Mouse (Mus musculus) testis, adult 2 months (tissue): ENCODE results near the gene 4430402I18Rik. TPM values are rescaled to one million over a fixed set of nuclear protein-coding genes. Genes with fewer than 3 reads are reported as not detected.

Source experiments
- H3K27ac ChIP-seq: fragments of 200-500 bp; 2 replicates; pipeline ENCODE4 v1.5.1; 2012; ENCODE audit warnings: low read depth, low read length; ENCODE audit not compliant: control insufficient read depth, insufficient read depth
- H3K27me3 ChIP-seq: fragments of 200-500 bp; 2 replicates; pipeline ENCODE4 v1.6.1; 2012; ENCODE audit warnings: mild to moderate bottlenecking, low read length, moderate library complexity; ENCODE audit not compliant: control insufficient read depth, insufficient read depth
- H3K36me3 ChIP-seq: fragments of 200-500 bp; 2 replicates; pipeline ENCODE4 v1.6.1; 2012; ENCODE audit warnings: mild to moderate bottlenecking, low read length; ENCODE audit not compliant: control insufficient read depth, insufficient read depth
- H3K4me1 ChIP-seq: fragments of 200-500 bp; 2 replicates; pipeline ENCODE4 v1.6.1; 2012; ENCODE audit warnings: low read length; ENCODE audit not compliant: control insufficient read depth, insufficient read depth
- H3K4me3 ChIP-seq: fragments of 200-500 bp; 2 replicates; pipeline ENCODE4 v1.5.1; 2012; ENCODE audit warnings: low read depth, mild to moderate bottlenecking, low read length, moderate library complexity, mixed read lengths; ENCODE audit not compliant: control insufficient read depth
- CTCF ChIP-seq: fragments of 200-500 bp; IDR thresholded peaks from 2 replicates; pipeline ENCODE4 v1.5.1; 2012; ENCODE audit warnings: low read depth, mild to moderate bottlenecking, inconsistent platforms, low read length, moderate library complexity; ENCODE audit not compliant: control insufficient read depth, insufficient read depth, insufficient replicate concordance
- POLR2A ChIP-seq: fragments of 200-500 bp; IDR thresholded peaks from 2 replicates; pipeline ENCODE4 v1.6.1; 2012; ENCODE audit warnings: low read depth, mild to moderate bottlenecking, inconsistent platforms, low read length, moderate library complexity; ENCODE audit not compliant: control insufficient read depth
- polyA plus RNA-seq: library from polyadenylated mRNA; depleted of rRNA; stranded (reverse); fragments of >200 nt; gene quantifications from 2 replicates; pipeline ENCODE4 v1.2.3, GENCODE M21; 2012

4430402I18Rik gene
- polyA plus RNA-seq, 1 experiment, result 233 TPM

GRCm38 (mm10) chr19:28941271-28941670 is 26.3 kb downstream of the 4430402I18Rik start:
- H3K4me3 ChIP-seq, result no peak overlapping the region
- no peaks in the 10 kb centered on the region for H3K27me3 ChIP-seq

GRCm38 (mm10) chr19:28940135-28940874 is 27.3 kb downstream of the 4430402I18Rik start:
- Histone ChIP-seq H3K4me3 (no peak overlapping the region), H3K27ac (no peak overlapping the region), H3K4me1 (no peaks in the 10 kb centered on the region), H3K27me3 (no peaks in the 10 kb centered on the region), H3K36me3 (no peaks in the 10 kb centered on the region)
- TF ChIP-seq CTCF, result no peak
- no peak for TF ChIP-seq POLR2A

More at GRCm38 (mm10) chr19:28941271-28941670, 26.3 kb downstream of the 4430402I18Rik start:
- Histone ChIP-seq H3K27ac (no peak overlapping the region), H3K36me3 (no peaks in the 10 kb centered on the region), H3K4me1 (no peaks in the 10 kb centered on the region)
- no peak for TF ChIP-seq CTCF
- no peak for TF ChIP-seq POLR2A

GRCm38 (mm10) chr19:28934897-28935296 is 32.7 kb downstream of the 4430402I18Rik start:
- Histone ChIP-seq H3K27me3 (no peaks in the 10 kb centered on the region), H3K36me3 (no peaks in the 10 kb centered on the region), H3K4me3 (no peak overlapping the region), H3K4me1 (no peaks in the 10 kb centered on the region), H3K27ac (no peak overlapping the region)
- TF ChIP-seq POLR2A, result no peak
- TF ChIP-seq CTCF, result no peak

- Histone ChIP-seq H3K27me3 (no peaks in the 10 kb centered on the region), H3K27ac (no peak overlapping the region), H3K36me3 (no peaks in the 10 kb centered on the region), H3K4me3 (no peak overlapping the region), H3K4me1 (no peaks in the 10 kb centered on the region)
- no peak for TF ChIP-seq POLR2A
- TF ChIP-seq CTCF, result no peak
Measured at GRCm38 (mm10) chr19:28929034-28929433, 38.6 kb downstream of the 4430402I18Rik start.

- Histone ChIP-seq H3K36me3 (no peaks in the 10 kb centered on the region), H3K4me3 (no peak overlapping the region), H3K4me1 (no peaks in the 10 kb centered on the region), H3K27me3 (no peaks in the 10 kb centered on the region), H3K27ac (no peak overlapping the region)
- TF ChIP-seq CTCF, result no peak
- TF ChIP-seq POLR2A, result no peak
Measured at GRCm38 (mm10) chr19:28927396-28927795, 40.2 kb downstream of the 4430402I18Rik start.

- Histone ChIP-seq H3K4me3 (no peak overlapping the region), H3K27ac (no peak overlapping the region), H3K4me1 (no peaks in the 10 kb centered on the region), H3K36me3 (no peaks in the 10 kb centered on the region), H3K27me3 (no peaks in the 10 kb centered on the region)
- no peak for TF ChIP-seq POLR2A
- no peak for TF ChIP-seq CTCF
Measured at GRCm38 (mm10) chr19:28926366-28926765, 41.2 kb downstream of the 4430402I18Rik start.

- Histone ChIP-seq H3K4me1 (no peaks in the 10 kb centered on the region), H3K36me3 (no peaks in the 10 kb centered on the region), H3K4me3 (no peak overlapping the region), H3K27ac (no peak overlapping the region), H3K27me3 (no peaks in the 10 kb centered on the region)
- TF ChIP-seq CTCF, result no peak
- no peak for TF ChIP-seq POLR2A
Measured at GRCm38 (mm10) chr19:28917839-28918238, 49.8 kb downstream of the 4430402I18Rik start.

GRCm38 (mm10) chr19:28916492-28916891 is 51.1 kb downstream of the 4430402I18Rik start:
- Histone ChIP-seq H3K27me3 (no peaks in the 10 kb centered on the region), H3K27ac (no peak overlapping the region), H3K36me3 (no peaks in the 10 kb centered on the region), H3K4me1 (no peaks in the 10 kb centered on the region), H3K4me3 (no peak overlapping the region)
- TF ChIP-seq CTCF (no peak), POLR2A (no peak)
